Mouse (Mus musculus) intestine, embryonic 14.5 days (tissue): ENCODE measurements around the gene Ptpn22. TPM values are rescaled to one million over a fixed set of nuclear protein-coding genes. Genes with fewer than 3 reads are reported as not detected.

ENCODE experiments used
- ATAC-seq: fragments of 200-750 bp; cut with Nextera tagmentation; replicated peaks from 2 replicates; pipeline ENCODE4 v1.8.0; 2017; ENCODE audit warnings: low read depth, moderate number of reproducible peaks, moderate TSS enrichment, moderate library complexity; ENCODE audit not compliant: low FRiP score, low TSS enrichment
- DNase-seq: peaks from one replicate; pipeline ENCODE4 v3.0.0-alpha.2; 2018; ENCODE audit warnings: low spot score
- H3K27ac ChIP-seq: fragments of 300-500 bp; sonication (generic); 2 replicates; pipeline ENCODE4 v1.5.1; 2014; ENCODE audit warnings: low read depth, mild to moderate bottlenecking, control low read depth
- H3K27me3 ChIP-seq: fragments of 300-500 bp; sonication (generic); replicated peaks from 2 replicates; pipeline ENCODE4 v1.6.1; 2014; ENCODE audit warnings: low read length, control low read depth; ENCODE audit not compliant: control insufficient read depth, insufficient read depth
- H3K36me3 ChIP-seq: fragments of 300-500 bp; sonication (generic); 2 replicates; pipeline ENCODE4 v1.6.1; 2014; ENCODE audit warnings: low read length, control low read depth; ENCODE audit not compliant: control insufficient read depth, insufficient read depth
- H3K4me1 ChIP-seq: fragments of 300-500 bp; sonication (generic); replicated peaks from 2 replicates; pipeline ENCODE4 v1.6.1; 2014; ENCODE audit warnings: low read length, control low read depth, mixed read lengths; ENCODE audit not compliant: control insufficient read depth, insufficient read depth
- H3K4me2 ChIP-seq: fragments of 300-500 bp; sonication (generic); 2 replicates; pipeline ENCODE4 v1.6.1; 2014; ENCODE audit warnings: low read length
- H3K4me3 ChIP-seq: fragments of 300-500 bp; sonication (generic); 2 replicates; pipeline ENCODE4 v1.5.1; 2014; ENCODE audit warnings: low read depth, low read length, control low read depth, mixed read lengths
- H3K9ac ChIP-seq: fragments of 300-500 bp; sonication (generic); 2 replicates; pipeline ENCODE4 v1.6.1; 2014; ENCODE audit warnings: mild to moderate bottlenecking, low read length
- H3K9me3 ChIP-seq: fragments of 300-500 bp; sonication (generic); 2 replicates; pipeline ENCODE4 v1.6.1; 2016; ENCODE audit warnings: low read length, control low read depth; ENCODE audit not compliant: control insufficient read depth
- WGBS: fragments of 180-500 bp; shearing (Covaris S2); extraction: QIAGEN DNeasy Blood & Tissue Kit; methylation state at CpG from one replicate; pipeline ENCODE4 v1.1.7; 2014; 5-methylcytosine and 5-hydroxymethylcytosine counted together
- polyA plus RNA-seq: library from polyadenylated mRNA; unstranded; fragments of >200 nt; fragmentation: Nextera tagmentation; extraction: Ambion mirVana; gene quantifications from 2 replicates; pipeline ENCODE4 v1.2.1, GENCODE M21; 2014

Ptpn22 gene
- polyA plus RNA-seq, 1 experiment from 2014 or later = 0.72 TPM

DNA sequence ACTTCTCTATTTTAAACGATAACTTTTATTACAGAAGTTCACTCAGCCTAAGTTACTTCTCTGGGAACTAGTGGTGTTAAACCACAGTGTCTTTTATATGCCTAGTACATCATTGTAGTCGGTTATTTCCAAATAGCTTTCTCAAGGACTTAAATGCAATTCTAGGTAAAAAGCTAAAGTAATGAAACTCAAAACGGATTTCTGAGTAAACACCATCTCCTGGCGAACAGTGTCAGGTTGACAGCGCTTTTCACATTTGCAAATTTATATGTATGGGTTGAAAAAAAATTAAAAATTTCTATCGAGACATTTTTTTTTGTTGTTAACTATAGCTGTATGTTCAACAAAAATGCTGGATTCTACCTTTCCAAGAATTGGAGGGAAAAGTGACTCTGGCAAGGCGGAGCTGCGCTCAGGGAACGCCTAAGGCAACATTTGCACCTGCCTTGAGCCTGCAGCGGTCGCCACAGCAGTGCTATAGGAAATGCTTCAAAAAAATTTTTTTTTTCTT, 53.9 kb downstream of the Ptpn22 start:
- peak overlapping the region; percentile 97 for H3K4me3 ChIP-seq
- peak overlapping the region; percentile 61 for H3K9ac ChIP-seq
- no peaks in the 10 kb centered on the region for H3K9me3 ChIP-seq
- peaks cover 13% of the 10 kb centered on the region for H3K4me1 ChIP-seq
- ATAC-seq (peak; percentile 29; the same call in 1 of the 2 replicates), DNase-seq (peak; percentile 55)
- H3K36me3 ChIP-seq = no peaks in the 10 kb centered on the region
- peak overlapping the region; percentile 72 for H3K4me2 ChIP-seq
- H3K27me3 ChIP-seq = no peaks in the 10 kb centered on the region
- H3K27ac ChIP-seq = peak overlapping the region; percentile 91
- 7% methylated on average over 11 of the region's 11 CpGs for WGBS

GRCm38 (mm10) chr3:103914010-103914669, 54.5 kb downstream of the Ptpn22 start, which contains the start of gene Rsbn1:
TSS of gene Rsbn1 (plus strand) at chr3:103914120.
- Histone ChIP-seq H3K9me3 (no peaks in the 10 kb centered on the region), H3K9ac (peak within 1 kb of the TSS; percentile 93), H3K27me3 (no peaks in the 10 kb centered on the region), H3K4me2 (peak within 1 kb of the TSS; percentile 86), H3K36me3 (no peaks in the 10 kb centered on the region), H3K4me3 (peak within 1 kb of the TSS; percentile 97), H3K27ac (peak within 1 kb of the TSS; percentile 91), H3K4me1 (peaks cover 13% of the 10 kb centered on the region)
- DNase-seq = peak; percentile 94
- WGBS = under 1% methylated on average over 53 of the region's 55 CpGs
- peak; percentile 100 for ATAC-seq

- no peaks in the 10 kb centered on the region for H3K36me3 ChIP-seq
- DNase-seq (peak; percentile 84), ATAC-seq (peak; percentile 53)
- peak overlapping the region; percentile 86 for H3K4me2 ChIP-seq
- H3K4me3 ChIP-seq = peak overlapping the region; percentile 97
- under 1% methylated on average over 55 of the region's 60 CpGs for WGBS
- H3K27ac ChIP-seq = peak overlapping the region; percentile 91
- no peaks in the 10 kb centered on the region for H3K9me3 ChIP-seq
- H3K9ac ChIP-seq = peak overlapping the region; percentile 93
- no peaks in the 10 kb centered on the region for H3K27me3 ChIP-seq
- peaks cover 13% of the 10 kb centered on the region for H3K4me1 ChIP-seq
These were observed 55.3 kb downstream of the Ptpn22 start for GRCm38 (mm10) chr3:103914732-103915508.

DNA sequence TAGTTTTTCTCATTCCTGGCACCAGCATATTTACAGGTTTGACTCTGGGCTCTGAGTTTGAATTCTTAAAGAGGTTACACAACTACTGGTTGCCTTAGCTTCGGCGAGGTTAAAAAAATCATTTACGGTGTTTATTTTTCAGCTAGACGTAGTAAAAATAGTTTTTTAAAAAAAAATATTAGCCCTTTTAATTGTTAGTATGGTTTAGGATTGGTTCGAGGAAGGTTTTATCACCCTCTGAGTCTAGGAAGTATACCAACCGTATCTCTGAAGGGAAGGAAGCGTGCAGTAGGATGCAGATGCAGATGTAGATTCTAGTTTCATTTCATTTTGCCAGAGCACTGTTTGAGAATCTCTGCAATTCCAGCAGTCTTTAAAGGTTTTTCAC, 55.9 kb downstream of the Ptpn22 start:
- ATAC-seq (no peak), DNase-seq (no peak)
- Histone ChIP-seq H3K9me3 (no peaks in the 10 kb centered on the region), H3K9ac (peak overlapping the region; percentile 93), H3K4me1 (peaks cover 13% of the 10 kb centered on the region), H3K36me3 (no peaks in the 10 kb centered on the region), H3K4me2 (peak overlapping the region; percentile 86), H3K4me3 (peak overlapping the region; percentile 97), H3K27ac (peak overlapping the region; percentile 91; the same call in 1 of the 2 replicates), H3K27me3 (no peaks in the 10 kb centered on the region)
- 4% methylated on average over 7 of the region's 7 CpGs for WGBS

DNA sequence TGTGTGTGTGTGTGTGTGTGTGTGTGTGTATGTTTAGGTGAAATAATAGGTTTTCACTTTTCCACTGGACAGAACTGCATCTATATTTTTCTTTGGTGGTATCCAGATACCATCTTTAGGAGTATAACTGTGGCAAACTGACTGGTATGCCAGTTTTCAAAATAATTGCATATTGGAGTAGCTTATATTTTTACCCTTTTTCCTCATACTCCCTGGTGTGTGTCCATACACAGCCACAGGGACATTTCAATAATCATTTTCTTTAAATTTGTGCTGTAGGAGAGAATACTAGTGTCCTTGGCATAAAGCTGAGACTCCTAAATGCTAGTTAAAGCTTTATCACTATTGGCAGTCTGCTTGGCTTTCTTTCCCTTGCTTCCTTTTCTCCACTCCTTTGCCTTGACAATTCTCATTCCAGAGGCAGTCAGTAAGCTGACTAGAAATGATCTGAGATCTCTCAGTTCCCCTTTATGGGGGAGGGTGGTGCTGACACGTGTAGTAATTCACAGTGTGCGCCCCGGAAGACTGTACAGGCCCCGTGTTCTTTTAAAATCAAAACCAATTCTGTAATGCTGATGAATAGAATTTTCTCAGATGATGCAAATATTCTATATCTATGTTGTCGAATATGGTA, 56.7 kb downstream of the Ptpn22 start:
- Histone ChIP-seq H3K9ac (0 out of 2 replicates have a peak overlapping the region, but pooled peaks have one; percentile 1), H3K9me3 (no peaks in the 10 kb centered on the region), H3K27ac (no peak overlapping the region), H3K27me3 (no peaks in the 10 kb centered on the region), H3K36me3 (no peaks in the 10 kb centered on the region), H3K4me3 (peak overlapping the region; percentile 97), H3K4me2 (peak overlapping the region; percentile 86), H3K4me1 (peaks cover 13% of the 10 kb centered on the region)
- DNase-seq (no peak), ATAC-seq (no peak)
- WGBS = 29% methylated on average over 5 of the region's 5 CpGs

DNA sequence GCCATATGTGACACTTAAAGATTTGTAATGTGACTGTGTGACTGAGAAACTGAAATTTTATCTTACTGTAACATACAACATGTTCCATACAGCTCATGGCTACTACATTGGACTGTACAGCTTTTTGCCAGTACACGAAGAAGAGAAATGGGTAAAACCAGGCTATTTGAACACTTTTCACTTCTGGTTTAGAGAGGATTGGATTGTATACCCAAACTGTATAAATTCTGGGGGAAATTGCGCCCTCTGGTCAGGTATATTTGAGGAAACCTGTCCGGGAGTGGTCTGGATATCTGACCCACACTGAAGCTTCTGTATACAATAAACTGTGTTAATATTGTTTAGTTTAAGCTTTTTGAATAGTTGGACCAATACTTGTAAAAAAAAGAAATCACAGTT, 57.2 kb downstream of the Ptpn22 start:
- Histone ChIP-seq H3K9me3 (no peaks in the 10 kb centered on the region), H3K27me3 (no peaks in the 10 kb centered on the region), H3K4me1 (peaks cover 13% of the 10 kb centered on the region), H3K4me3 (peak overlapping the region; percentile 97), H3K27ac (no peak overlapping the region), H3K36me3 (no peaks in the 10 kb centered on the region), H3K4me2 (peak overlapping the region; percentile 86), H3K9ac (no peak overlapping the region)
- DNase-seq = no peak
- no peak for ATAC-seq
- WGBS = 50% methylated on average over 3 of the region's 3 CpGs

GRCm38 (mm10) chr3:103920094-103920493, 60.5 kb downstream of the Ptpn22 start:
- DNase-seq (no peak), ATAC-seq (no peak)
- H3K9ac ChIP-seq = no peak overlapping the region
- no peak overlapping the region for H3K4me3 ChIP-seq
- H3K36me3 ChIP-seq = no peaks in the 10 kb centered on the region
- H3K4me2 ChIP-seq = no peak overlapping the region
- H3K27me3 ChIP-seq = no peaks in the 10 kb centered on the region
- H3K9me3 ChIP-seq = no peaks in the 10 kb centered on the region
- H3K4me1 ChIP-seq = peaks cover 25% of the 10 kb centered on the region
- 96% methylated on average over 1 of the region's 1 CpGs for WGBS
- H3K27ac ChIP-seq = no peak overlapping the region

DNA sequence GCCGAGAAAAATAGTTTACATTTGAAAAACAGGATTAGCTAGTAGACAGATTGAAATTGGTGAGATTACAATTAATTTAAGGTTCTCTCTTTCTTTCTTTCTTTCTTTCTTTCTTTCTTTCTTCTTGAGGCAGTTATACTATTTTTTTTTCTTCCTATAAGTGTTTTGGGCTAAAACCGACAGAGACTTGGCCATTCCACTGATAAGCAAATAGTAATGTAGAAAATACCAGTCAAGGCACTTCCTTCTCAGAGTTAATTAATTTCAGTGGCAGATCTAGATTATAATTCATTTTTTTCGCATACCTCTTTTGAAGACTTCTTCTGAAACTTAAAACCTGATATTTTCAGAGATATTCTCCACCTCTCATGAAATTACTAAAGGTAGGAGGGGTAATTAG, 65.7 kb downstream of the Ptpn22 start:
- 59% methylated on average over 3 of the region's 3 CpGs for whole genome bisulfite sequencing
- no peak for ATAC-seq
- DNase-seq = no peak

More for the DNA sequence above, 65.7 kb downstream of the Ptpn22 start:
- Histone ChIP-seq H3K4me1 (peaks cover 11% of the 10 kb centered on the region; the same call in 1 of the 2 replicates), H3K27ac (no peak overlapping the region), H3K4me2 (no peak overlapping the region), H3K9me3 (no peaks in the 10 kb centered on the region), H3K36me3 (peaks cover 16% of the 10 kb centered on the region), H3K9ac (no peak overlapping the region), H3K4me3 (no peak overlapping the region), H3K27me3 (no peaks in the 10 kb centered on the region)
